Mouse (Mus musculus) embryonic fibroblast, embryonic 13.5 days (primary cell): ENCODE results near the gene Tmem247. TPM values are rescaled to one million over a fixed set of nuclear protein-coding genes. Genes with fewer than 3 reads are reported as not detected.

Experiments
- H3K27ac ChIP-seq: 2 replicates; pipeline ENCODE4 v1.5.1; 2012; ENCODE audit warnings: low read length, control low read depth, inconsistent platforms; ENCODE audit not compliant: insufficient read depth
- H3K4me1 ChIP-seq: 2 replicates; pipeline ENCODE4 v1.6.1; 2011; ENCODE audit warnings: low read length; ENCODE audit not compliant: control insufficient read depth, insufficient read depth
- H3K4me3 ChIP-seq: 2 replicates; pipeline ENCODE4 v1.5.1; 2011; ENCODE audit warnings: mild to moderate bottlenecking, control low read depth, low read length; ENCODE audit not compliant: insufficient read depth
- CTCF ChIP-seq: IDR thresholded peaks from 2 replicates; pipeline ENCODE4 v1.5.1; 2011; ENCODE audit warnings: mild to moderate bottlenecking, control low read depth, low read length, moderate library complexity, borderline replicate concordance; ENCODE audit not compliant: insufficient read depth
- POLR2A ChIP-seq: IDR thresholded peaks from 2 replicates; pipeline ENCODE4 v1.6.1; 2011; ENCODE audit warnings: low read depth, mild to moderate bottlenecking, control low read depth, low read length, moderate library complexity
- polyA plus RNA-seq: library from polyadenylated mRNA; stranded (reverse); fragments of >200 nt; gene quantifications from 2 replicates; pipeline ENCODE4 v1.2.4, GENCODE M21; 2011; ENCODE audit warnings: low read depth; ENCODE audit not compliant: missing spikeins, insufficient read length

The Tmem247 gene
- polyA plus RNA-seq, 1 experiment: not detected

- no peak for TF ChIP-seq CTCF
- TF ChIP-seq POLR2A: no peak
- Histone ChIP-seq H3K4me3 (no peak overlapping the region), H3K27ac (no peak overlapping the region), H3K4me1 (peaks cover 13% of the 10 kb centered on the region)
Measured at GRCm38 (mm10) chr17:86957968-86958367, 40.8 kb downstream of the Tmem247 start.

GRCm38 (mm10) chr17:86961301-86961841 lies 44.2 kb downstream of the Tmem247 start:
- TF ChIP-seq POLR2A: peak; percentile 20; the same call in 1 of the 2 replicates
- TF ChIP-seq CTCF: no peak
- Histone ChIP-seq H3K4me1 (peaks cover 13% of the 10 kb centered on the region), H3K4me3 (no peak overlapping the region), H3K27ac (peak overlapping the region; percentile 90)

- H3K4me3 ChIP-seq: peak overlapping the region; percentile 40
- peaks cover 13% of the 10 kb centered on the region for H3K4me1 ChIP-seq
- peak overlapping the region; percentile 94 for H3K27ac ChIP-seq
- TF ChIP-seq CTCF (peak; percentile 51; the same call in 1 of the 2 replicates), POLR2A (peak; percentile 56)
Measured at GRCm38 (mm10) chr17:86962297-86962893, 45.2 kb downstream of the Tmem247 start.

GRCm38 (mm10) chr17:86962894-86963585 lies 45.9 kb downstream of the Tmem247 start, which contains the start of gene Rhoq:
Gene Rhoq, plus strand, starts transcription at chr17:86963082.
- TF ChIP-seq POLR2A (peak; percentile 62), CTCF (no peak)
- H3K4me1 ChIP-seq: peaks cover 13% of the 10 kb centered on the region

GRCm38 (mm10) chr17:86963586-86963902 lies 46.4 kb downstream of the Tmem247 start:
- peaks cover 13% of the 10 kb centered on the region for H3K4me1 ChIP-seq
- H3K27ac ChIP-seq: peak overlapping the region; percentile 67
- TF ChIP-seq POLR2A: peak; percentile 44; the same call in 1 of the 2 replicates
- TF ChIP-seq CTCF: no peak
- peak overlapping the region; percentile 73 for H3K4me3 ChIP-seq

More at GRCm38 (mm10) chr17:86962894-86963585, 45.9 kb downstream of the Tmem247 start, which contains the start of gene Rhoq:
- H3K4me3 ChIP-seq: peak within 1 kb of the TSS; percentile 73
- H3K27ac ChIP-seq: peak within 1 kb of the TSS; percentile 94

- Histone ChIP-seq H3K4me3 (peak overlapping the region; percentile 73), H3K4me1 (peaks cover 13% of the 10 kb centered on the region), H3K27ac (peak overlapping the region; percentile 49)
- TF ChIP-seq CTCF (no peak), POLR2A (no peak)
Measured at GRCm38 (mm10) chr17:86964041-86964440, 46.9 kb downstream of the Tmem247 start.

- Histone ChIP-seq H3K27ac (peak overlapping the region; percentile 49; the same call in 1 of the 2 replicates), H3K4me3 (peak overlapping the region; percentile 73), H3K4me1 (peaks cover 13% of the 10 kb centered on the region)
- TF ChIP-seq POLR2A: peak; percentile 73
- no peak for TF ChIP-seq CTCF
Measured at GRCm38 (mm10) chr17:86964502-86964901, 47.4 kb downstream of the Tmem247 start.

GRCm38 (mm10) chr17:86965121-86965520 lies 48.0 kb downstream of the Tmem247 start:
- Histone ChIP-seq H3K4me1 (peaks cover 13% of the 10 kb centered on the region), H3K4me3 (peak overlapping the region; percentile 50), H3K27ac (no peak overlapping the region)
- TF ChIP-seq CTCF (no peak), POLR2A (no peak)

GRCm38 (mm10) chr17:86966040-86966439 lies 48.9 kb downstream of the Tmem247 start:
- H3K27ac ChIP-seq: no peak overlapping the region
- H3K4me3 ChIP-seq: no peak overlapping the region
- no peak for TF ChIP-seq POLR2A
- TF ChIP-seq CTCF: no peak
- peaks cover 6% of the 10 kb centered on the region for H3K4me1 ChIP-seq

GRCm38 (mm10) chr17:86967048-86967447 lies 49.9 kb downstream of the Tmem247 start:
- Histone ChIP-seq H3K27ac (no peak overlapping the region), H3K4me1 (no peaks in the 10 kb centered on the region)

More at GRCm38 (mm10) chr17:86967048-86967447, 49.9 kb downstream of the Tmem247 start:
- TF ChIP-seq POLR2A (no peak), CTCF (no peak)
- no peak overlapping the region for H3K4me3 ChIP-seq
